Mouse (Mus musculus) activated CD4-positive, CD25-positive, alpha-beta regulatory T cell, adult 9 weeks (primary cell): ENCODE data around the gene Slc16a5. TPM values are rescaled to one million over a fixed set of nuclear protein-coding genes. Genes with fewer than 3 reads are reported as not detected.

Experiments
- polyA plus RNA-seq: library from polyadenylated mRNA; unstranded; fragments of 100-300 nt; shearing (Covaris generic); gene quantifications from one replicate; pipeline ENCODE4 v1.2.1, GENCODE M21; 2017

Gene Slc16a5
- polyA plus RNA-seq, result 6.2 TPM

DNA sequence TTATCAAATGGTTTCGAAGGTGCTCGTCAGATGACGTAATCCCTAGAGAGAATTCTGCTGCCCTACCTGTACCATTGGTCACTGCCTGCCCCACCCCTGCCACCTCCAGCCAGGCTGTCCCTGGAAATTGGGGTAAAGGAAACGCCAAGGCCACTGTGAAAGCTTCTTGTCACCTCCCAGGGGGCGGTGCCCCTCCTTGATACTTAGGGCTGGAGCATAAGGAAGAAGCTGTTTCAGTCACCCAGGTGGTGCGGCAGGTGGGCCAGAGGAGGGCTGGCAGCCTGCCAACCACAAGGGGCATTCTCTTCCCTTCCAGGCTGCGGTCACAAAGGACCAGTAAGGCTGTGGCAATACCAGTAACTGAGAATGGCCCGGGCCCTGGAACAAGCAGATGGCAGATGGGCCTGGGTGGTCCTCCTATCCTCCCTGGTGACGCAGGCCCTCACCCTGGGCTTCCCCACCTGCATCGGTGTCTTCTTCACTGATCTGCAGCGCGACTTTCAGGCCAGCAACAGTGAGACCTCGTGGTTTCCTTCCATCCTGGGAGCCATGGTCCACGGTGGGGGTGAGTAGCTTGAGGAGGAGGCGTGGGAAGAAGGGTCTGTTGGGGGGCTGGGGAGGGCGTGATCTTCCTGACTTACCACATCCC, at the start of gene Slc16a5:
Gene Slc16a5, plus strand, starts transcription at position 232 of the 649 bp plus-strand sequence.

DNA sequence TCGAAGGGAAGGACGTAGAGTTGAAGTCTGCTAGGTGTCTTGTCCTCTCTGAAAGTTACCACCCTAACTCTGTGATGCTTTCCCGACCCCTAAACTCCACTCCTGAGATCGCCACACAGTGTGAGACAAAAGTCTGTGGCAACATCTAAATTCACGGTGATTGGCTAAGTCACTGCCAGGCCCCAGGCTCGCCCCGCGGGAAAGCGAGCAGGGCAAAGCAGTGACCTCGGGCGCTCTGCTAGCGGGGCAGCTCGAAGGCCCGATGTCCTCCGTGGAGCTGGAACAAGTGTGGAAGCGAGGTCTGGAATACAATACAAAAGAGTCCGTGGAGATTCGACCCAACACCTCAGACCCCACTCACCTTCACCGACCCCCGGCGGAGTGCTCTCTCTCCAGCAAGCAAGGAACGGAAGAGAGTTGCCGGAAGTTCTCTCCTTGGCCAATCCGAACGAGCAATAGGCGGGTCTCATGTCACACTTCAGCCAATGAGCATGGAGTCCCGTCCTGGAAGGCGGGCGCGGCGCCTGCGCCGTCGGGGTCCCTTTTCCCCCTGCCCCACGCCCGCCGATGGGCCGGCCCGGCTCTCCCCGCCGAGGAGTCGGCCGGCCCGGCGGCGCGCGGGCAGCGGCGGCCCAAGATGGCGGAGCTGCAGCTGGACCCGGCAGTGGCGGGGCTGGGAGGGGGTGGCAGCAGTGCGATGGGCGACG, 42.6 kb upstream of the Slc16a5 start, which contains the start of the genes Atp5h and Kctd2:
Gene Atp5h, minus strand, starts transcription at position 432 of the 707 bp plus-strand sequence.
Gene Kctd2, plus strand, starts transcription at position 598 of the 707 bp plus-strand sequence.

GRCm38 (mm10) chr11:115439906-115440595, 22.2 kb upstream of the Slc16a5 start, which contains the start of gene Trim80:
Trim80 (plus strand) TSS chr11:115440545.

DNA sequence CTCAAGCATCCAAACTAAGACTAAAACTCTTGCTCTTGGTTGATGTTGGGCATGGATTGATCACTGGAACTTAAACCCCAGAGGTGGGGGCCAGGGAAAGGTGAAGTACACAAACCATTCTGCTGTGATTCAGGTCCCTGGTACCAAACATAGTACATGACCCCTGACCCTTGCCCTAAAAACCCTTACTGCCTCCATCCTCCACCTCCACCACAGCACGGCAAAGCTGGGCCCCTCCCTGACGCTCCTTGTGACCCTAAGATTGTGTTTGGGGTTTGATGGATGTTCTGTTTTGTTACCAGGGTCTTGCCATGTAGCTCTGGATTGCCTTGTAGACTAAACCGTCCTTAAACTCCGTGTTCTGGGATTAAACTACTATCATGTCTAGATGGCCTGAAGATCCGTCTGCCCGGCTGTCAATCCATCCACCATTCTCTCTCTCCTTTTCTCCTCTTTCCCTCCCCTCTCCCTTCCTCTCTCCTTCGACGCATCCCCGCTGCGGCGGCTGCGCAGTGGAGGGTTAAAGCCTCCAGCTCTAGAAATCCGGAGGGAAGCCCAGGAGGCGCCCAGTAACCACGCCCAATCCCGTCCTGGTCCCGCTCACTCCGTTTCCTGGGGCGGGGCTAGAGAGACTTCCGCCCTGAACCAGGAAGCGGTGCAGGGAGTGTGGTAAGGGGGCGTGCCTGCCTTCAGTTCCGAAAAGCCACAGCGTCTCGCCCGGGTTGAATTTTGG, 12.9 kb downstream of the Slc16a5 start, which contains the start of gene Armc7:
Gene Armc7, plus strand, starts transcription at position 643 of the 733 bp plus-strand sequence.

GRCm38 (mm10) chr11:115491356-115492083, 29.2 kb downstream of the Slc16a5 start, which contains the start of gene Nt5c:
Nt5c (minus strand) TSS chr11:115491862.

DNA sequence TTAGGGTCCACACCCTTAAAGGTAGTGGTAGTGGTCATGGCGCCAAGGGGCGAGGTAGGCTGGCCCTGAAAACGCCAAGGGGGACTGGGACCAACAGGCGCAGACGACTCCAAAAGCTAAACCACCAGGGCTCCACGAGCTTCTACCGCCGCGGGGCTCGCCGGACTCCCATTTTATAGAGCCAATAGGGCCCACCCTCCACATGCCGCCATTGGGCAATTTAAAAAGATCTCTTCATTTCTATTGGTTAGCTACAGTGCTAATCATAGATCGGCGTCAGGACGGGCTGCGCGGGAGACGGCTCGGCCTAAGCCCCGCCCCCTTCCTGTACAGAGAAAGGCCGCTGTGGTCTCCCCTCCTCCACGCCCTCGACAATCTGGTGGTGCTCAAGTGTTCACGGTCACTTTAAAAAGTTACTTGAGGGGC, 52.0 kb downstream of the Slc16a5 start, which contains the start of gene Jpt1:
Gene Jpt1, minus strand, starts transcription at position 150 of the 426 bp plus-strand sequence.

Other genes starting within 250 kb of the Slc16a5 start
- gene Grin2c, start 195.2 kb upstream of the Slc16a5 start, polyA plus RNA-seq, result not detected
- gene Fdxr, start 185.4 kb upstream of the Slc16a5 start, polyA plus RNA-seq, result 37.9 TPM
- gene Fads6, start 164.8 kb upstream of the Slc16a5 start, polyA plus RNA-seq, result 1.2 TPM
- gene Otop2, start 155.3 kb upstream of the Slc16a5 start, polyA plus RNA-seq, result not detected
- not detected for gene Ush1g, start 140.4 kb upstream of the Slc16a5 start, polyA plus RNA-seq
- not detected for gene Otop3, start 127.7 kb upstream of the Slc16a5 start, polyA plus RNA-seq
- 3.7 TPM for gene Hid1, start 94.7 kb upstream of the Slc16a5 start, polyA plus RNA-seq
- not detected for gene Cdr2l, start 80.6 kb upstream of the Slc16a5 start, polyA plus RNA-seq
- gene Mrpl58, start 58.7 kb upstream of the Slc16a5 start, polyA plus RNA-seq, result 163 TPM
- gene Atp5h, start 42.5 kb upstream of the Slc16a5 start, polyA plus RNA-seq, result 739 TPM
- 3.2 TPM for gene Kctd2, start 42.3 kb upstream of the Slc16a5 start, polyA plus RNA-seq
- gene Trim80, start 21.9 kb upstream of the Slc16a5 start, polyA plus RNA-seq, result 0.13 TPM
- 90.8 TPM for gene Armc7, start 13.2 kb downstream of the Slc16a5 start, polyA plus RNA-seq
- 379 TPM for gene Nt5c, start 29.4 kb downstream of the Slc16a5 start, polyA plus RNA-seq
- 580 TPM for gene Jpt1, start 51.9 kb downstream of the Slc16a5 start, polyA plus RNA-seq
- gene Sumo2, start 73.8 kb downstream of the Slc16a5 start, polyA plus RNA-seq, result 787 TPM
- 81.5 TPM for gene Nup85, start 102.0 kb downstream of the Slc16a5 start, polyA plus RNA-seq
- gene Mrps7, start 141.5 kb downstream of the Slc16a5 start, polyA plus RNA-seq, result 61.6 TPM
- gene Gga3, start 141.6 kb downstream of the Slc16a5 start, polyA plus RNA-seq, result 61.9 TPM
- gene Mif4gd, start 150.5 kb downstream of the Slc16a5 start, polyA plus RNA-seq, result 204 TPM
- gene Slc25a19, start 165.8 kb downstream of the Slc16a5 start, polyA plus RNA-seq, result 76.3 TPM
- 10.4 TPM for gene Grb2, start 246.1 kb downstream of the Slc16a5 start, polyA plus RNA-seq